Mouse (Mus musculus) lung, postnatal 14 days (tissue): ENCODE measurements around the gene Ddc.

ENCODE experiments used
- DNase-seq: peaks from one replicate; pipeline ENCODE4 v3.0.0; 2021

Ddc gene

DNA sequence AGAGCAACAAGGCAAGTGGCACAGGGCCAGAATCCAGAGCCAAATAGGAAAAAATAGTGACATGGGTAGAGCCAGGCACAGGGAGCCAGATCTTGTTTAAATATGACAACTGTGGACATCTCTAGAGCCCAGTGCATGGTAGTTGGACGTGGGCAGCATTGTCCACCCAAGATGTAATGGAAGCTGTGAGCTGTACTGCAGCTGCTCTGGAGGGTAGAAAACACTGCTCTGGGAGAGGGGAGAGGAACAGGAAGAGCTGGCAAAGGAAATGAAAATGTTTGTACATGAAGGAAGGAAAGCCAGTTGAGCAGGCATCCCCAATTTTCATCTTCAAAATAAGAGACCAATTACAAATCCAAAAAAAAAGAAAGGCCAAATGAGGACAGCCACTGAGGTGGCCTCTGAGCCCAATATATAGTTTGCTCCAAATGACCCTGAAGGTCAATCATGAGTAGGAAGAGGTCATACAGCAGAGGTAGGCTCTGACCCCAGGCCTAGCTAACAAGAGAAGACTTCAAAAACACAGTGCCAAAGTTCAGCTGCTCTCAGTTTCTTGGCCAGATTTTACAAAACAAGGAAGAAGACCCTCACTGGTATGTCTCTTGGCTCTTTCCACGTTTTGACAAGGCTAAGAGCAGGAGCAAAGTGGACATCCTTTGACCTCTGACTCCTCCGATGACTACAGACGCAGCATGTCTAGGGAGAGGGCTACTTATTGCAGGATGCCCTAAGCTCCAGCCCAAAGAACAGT is 121.7 kb downstream of the Ddc start:
- DNase-seq, result no peak

GRCm38 (mm10) chr11:11774893-11775292 is 123.1 kb downstream of the Ddc start:
- no peak for DNase-seq

GRCm38 (mm10) chr11:11774384-11774783 is 123.6 kb downstream of the Ddc start:
- DNase-seq, result no peak

- DNase-seq, result no peak
These were observed 125.7 kb downstream of the Ddc start for GRCm38 (mm10) chr11:11772196-11772595.

- DNase-seq, result no peak
These were observed 127.3 kb downstream of the Ddc start for GRCm38 (mm10) chr11:11770691-11771090.

- no peak for DNase-seq
These were observed 128.7 kb downstream of the Ddc start for GRCm38 (mm10) chr11:11769281-11769680.

GRCm38 (mm10) chr11:11768057-11768456 is 129.9 kb downstream of the Ddc start:
- DNase-seq, result no peak

DNA sequence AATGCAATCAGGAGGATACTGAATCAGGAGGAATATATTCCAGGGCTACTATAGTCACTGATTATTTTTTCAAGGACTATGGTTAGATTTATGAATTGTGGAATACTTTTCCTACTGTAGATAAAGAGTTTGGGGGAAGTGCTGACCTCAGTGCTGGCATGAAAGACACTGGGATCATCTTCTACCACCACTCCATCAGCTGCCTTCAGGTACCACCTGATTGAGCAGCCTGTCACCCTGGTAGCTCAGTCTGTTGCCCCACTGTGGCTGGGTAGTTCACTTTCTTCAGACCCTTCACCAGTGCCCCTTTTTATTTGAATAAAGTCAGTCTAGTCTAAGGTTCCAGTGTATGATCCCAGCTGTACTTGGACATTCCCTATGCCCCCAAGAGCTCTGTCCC is 131.2 kb downstream of the Ddc start:
- DNase-seq, result no peak

- DNase-seq, result no peak
These were observed 131.8 kb downstream of the Ddc start for GRCm38 (mm10) chr11:11766105-11766504.

- DNase-seq, result no peak
These were observed 132.5 kb downstream of the Ddc start for GRCm38 (mm10) chr11:11765414-11765813.
